Mouse (Mus musculus): ENCODE results near the gene Tspan3.

DNA sequence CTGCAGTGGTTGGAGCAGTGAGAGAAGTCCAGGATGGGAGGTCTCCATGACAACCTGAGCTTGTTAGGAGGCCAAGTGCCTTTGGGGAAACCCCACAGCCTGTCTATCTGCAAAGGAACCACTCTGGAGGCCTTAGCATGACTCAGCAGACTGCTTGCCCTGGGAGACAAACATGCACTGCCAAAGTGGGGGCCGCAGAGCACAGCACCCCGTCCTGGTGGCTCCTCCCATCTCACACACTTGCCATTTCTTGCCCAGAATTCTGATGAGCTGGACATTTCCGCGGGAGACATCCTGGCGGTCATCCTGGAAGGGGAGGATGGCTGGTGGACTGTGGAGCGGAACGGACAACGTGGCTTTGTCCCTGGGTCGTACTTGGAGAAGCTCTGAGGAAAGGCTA is 36.9 kb downstream of the Tspan3 start:
- TF ChIP-seq POLR2A (IDR thresholded peaks at IDR 0.05; ENCODE audit: extremely low read depth, insufficient read depth, low read length) (no peak), CTCF (IDR thresholded peaks at IDR 0.05; ENCODE audit: extremely low read depth, insufficient read depth, low read length) (no peak)
